Mouse (Mus musculus): ENCODE results near the gene Izumo4. TPM values are rescaled to one million over a fixed set of nuclear protein-coding genes. Genes with fewer than 3 reads are reported as not detected.
A peak's percentile ranks its signal among the peaks of the same experiment; 100 is the strongest.

Gene Izumo4
- polyA plus RNA-seq, 1 experiment from 2014 or later: 10.4 TPM

GRCm38 (mm10) chr10:80697812-80698211 lies 4.2 kb upstream of the Izumo4 start:
- Histone ChIP-seq H3K4me2 (ENCODE audit: low read depth, low read length) (peak overlapping the region; percentile 71), H3K4me3 (ENCODE audit: low read depth, low read length) (peak overlapping the region; percentile 41), H3K9me3 (replicated peaks; ENCODE audit: control insufficient read depth, low read length) (no peaks in the 10 kb centered on the region), H3K27ac (ENCODE audit: low read length) (peak overlapping the region; percentile 91), H3K9ac (ENCODE audit: low read depth, low read length) (peak overlapping the region; percentile 60), H3K36me3 (ENCODE audit: control insufficient read depth, insufficient read depth) (no peaks in the 10 kb centered on the region), H3K4me1 (ENCODE audit: control insufficient read depth, low read depth, low read length) (peaks cover 89% of the 10 kb centered on the region), H3K27me3 (ENCODE audit: control insufficient read depth, insufficient read depth, low read depth, low read length) (no peaks in the 10 kb centered on the region)
- peak; percentile 58 for ATAC-seq (ENCODE audit: low read depth)
- WGBS (ENCODE audit: insufficient replicate concordance): 19% methylated on average over 9 of the region's 9 CpGs

GRCm38 (mm10) chr10:80698605-80699004 lies 3.4 kb upstream of the Izumo4 start:
- Histone ChIP-seq H3K9ac (ENCODE audit: low read depth, low read length) (peak overlapping the region; percentile 60), H3K36me3 (ENCODE audit: control insufficient read depth, insufficient read depth) (no peaks in the 10 kb centered on the region), H3K27me3 (ENCODE audit: control insufficient read depth, insufficient read depth, low read depth, low read length) (no peaks in the 10 kb centered on the region), H3K27ac (ENCODE audit: low read length) (peak overlapping the region; percentile 91), H3K4me3 (ENCODE audit: low read depth, low read length) (peak overlapping the region; percentile 41), H3K9me3 (replicated peaks; ENCODE audit: control insufficient read depth, low read length) (no peaks in the 10 kb centered on the region), H3K4me2 (ENCODE audit: low read depth, low read length) (peak overlapping the region; percentile 71), H3K4me1 (ENCODE audit: control insufficient read depth, low read depth, low read length) (peaks cover 89% of the 10 kb centered on the region)
- ATAC-seq (ENCODE audit: low read depth): no peak
- 53% methylated on average over 9 of the region's 9 CpGs for WGBS (ENCODE audit: insufficient replicate concordance)

- peak overlapping the region; percentile 98 for H3K27ac ChIP-seq (ENCODE audit: low read length)
- H3K27me3 ChIP-seq (ENCODE audit: control insufficient read depth, insufficient read depth, low read depth, low read length): no peaks in the 10 kb centered on the region
- 39% methylated on average over 7 of the region's 7 CpGs for WGBS (ENCODE audit: insufficient replicate concordance)
- H3K9ac ChIP-seq (ENCODE audit: low read depth, low read length): peak overlapping the region; percentile 3; the same call in 1 of the 2 replicates
- H3K9me3 ChIP-seq (replicated peaks; ENCODE audit: control insufficient read depth, low read length): no peaks in the 10 kb centered on the region
- H3K4me3 ChIP-seq (ENCODE audit: low read depth, low read length): peak overlapping the region; percentile 72
- no peaks in the 10 kb centered on the region for H3K36me3 ChIP-seq (ENCODE audit: control insufficient read depth, insufficient read depth)
- H3K4me2 ChIP-seq (ENCODE audit: low read depth, low read length): peak overlapping the region; percentile 99
- no peak for ATAC-seq (ENCODE audit: low read depth)
- H3K4me1 ChIP-seq (ENCODE audit: control insufficient read depth, low read depth, low read length): peaks cover 81% of the 10 kb centered on the region
Measured at GRCm38 (mm10) chr10:80700038-80700504, 1.9 kb upstream of the Izumo4 start.

GRCm38 (mm10) chr10:80700732-80701131 lies 1.3 kb upstream of the Izumo4 start:
- 4% methylated on average over 4 of the region's 4 CpGs for WGBS (ENCODE audit: insufficient replicate concordance)
- no peaks in the 10 kb centered on the region for H3K27me3 ChIP-seq (ENCODE audit: control insufficient read depth, insufficient read depth, low read depth, low read length)
- H3K4me2 ChIP-seq (ENCODE audit: low read depth, low read length): peak overlapping the region; percentile 99
- no peaks in the 10 kb centered on the region for H3K9me3 ChIP-seq (replicated peaks; ENCODE audit: control insufficient read depth, low read length)
- H3K4me3 ChIP-seq (ENCODE audit: low read depth, low read length): peak overlapping the region; percentile 72
- no peaks in the 10 kb centered on the region for H3K36me3 ChIP-seq (ENCODE audit: control insufficient read depth, insufficient read depth)
- H3K4me1 ChIP-seq (ENCODE audit: control insufficient read depth, low read depth, low read length): peaks cover 77% of the 10 kb centered on the region
- ATAC-seq (ENCODE audit: low read depth): no peak
- H3K27ac ChIP-seq (ENCODE audit: low read length): peak overlapping the region; percentile 98
- H3K9ac ChIP-seq (ENCODE audit: low read depth, low read length): peak overlapping the region; percentile 64

- peak overlapping the region; percentile 72 for H3K4me3 ChIP-seq (ENCODE audit: low read depth, low read length)
- peaks cover 3% of the 10 kb centered on the region for H3K36me3 ChIP-seq (ENCODE audit: control insufficient read depth, insufficient read depth)
- H3K9ac ChIP-seq (ENCODE audit: low read depth, low read length): peak overlapping the region; percentile 74
- no peaks in the 10 kb centered on the region for H3K27me3 ChIP-seq (ENCODE audit: control insufficient read depth, insufficient read depth, low read depth, low read length)
- H3K4me2 ChIP-seq (ENCODE audit: low read depth, low read length): peak overlapping the region; percentile 99
- WGBS (ENCODE audit: insufficient replicate concordance): 2% methylated on average over 47 of the region's 47 CpGs
- H3K27ac ChIP-seq (ENCODE audit: low read length): peak overlapping the region; percentile 98
- ATAC-seq (ENCODE audit: low read depth): peak; percentile 80
- H3K9me3 ChIP-seq (replicated peaks; ENCODE audit: control insufficient read depth, low read length): no peaks in the 10 kb centered on the region
- H3K4me1 ChIP-seq (ENCODE audit: control insufficient read depth, low read depth, low read length): peaks cover 57% of the 10 kb centered on the region
Measured at GRCm38 (mm10) chr10:80702536-80703390, 779 bp downstream of the Izumo4 start.

- ATAC-seq (ENCODE audit: low read depth): no peak
- 82% methylated on average over 5 of the region's 5 CpGs for WGBS (ENCODE audit: insufficient replicate concordance)
- H3K9ac ChIP-seq (ENCODE audit: low read depth, low read length): peak overlapping the region; percentile 74
- peaks cover 48% of the 10 kb centered on the region for H3K4me1 ChIP-seq (ENCODE audit: control insufficient read depth, low read depth, low read length)
- H3K9me3 ChIP-seq (replicated peaks; ENCODE audit: control insufficient read depth, low read length): no peaks in the 10 kb centered on the region
- H3K4me3 ChIP-seq (ENCODE audit: low read depth, low read length): peak overlapping the region; percentile 72
- H3K4me2 ChIP-seq (ENCODE audit: low read depth, low read length): peak overlapping the region; percentile 99
- peak overlapping the region; percentile 98; the same call in 1 of the 2 replicates for H3K27ac ChIP-seq (ENCODE audit: low read length)
- H3K36me3 ChIP-seq (ENCODE audit: control insufficient read depth, insufficient read depth): peaks cover 12% of the 10 kb centered on the region
- no peaks in the 10 kb centered on the region for H3K27me3 ChIP-seq (ENCODE audit: control insufficient read depth, insufficient read depth, low read depth, low read length)
Measured at GRCm38 (mm10) chr10:80703643-80704042, 1.7 kb downstream of the Izumo4 start.

GRCm38 (mm10) chr10:80704418-80704817 lies 2.4 kb downstream of the Izumo4 start:
- peaks cover 20% of the 10 kb centered on the region for H3K36me3 ChIP-seq (ENCODE audit: control insufficient read depth, insufficient read depth)
- no peaks in the 10 kb centered on the region for H3K9me3 ChIP-seq (replicated peaks; ENCODE audit: control insufficient read depth, low read length)
- no peak overlapping the region for H3K27ac ChIP-seq (ENCODE audit: low read length)
- WGBS (ENCODE audit: insufficient replicate concordance): 86% methylated on average over 5 of the region's 5 CpGs
- no peak overlapping the region for H3K9ac ChIP-seq (ENCODE audit: low read depth, low read length)
- ATAC-seq (ENCODE audit: low read depth): no peak
- no peak overlapping the region for H3K4me2 ChIP-seq (ENCODE audit: low read depth, low read length)
- H3K27me3 ChIP-seq (ENCODE audit: control insufficient read depth, insufficient read depth, low read depth, low read length): no peaks in the 10 kb centered on the region
- no peak overlapping the region for H3K4me3 ChIP-seq (ENCODE audit: low read depth, low read length)
- peaks cover 41% of the 10 kb centered on the region for H3K4me1 ChIP-seq (ENCODE audit: control insufficient read depth, low read depth, low read length)

GRCm38 (mm10) chr10:80705033-80705432 lies 3.0 kb downstream of the Izumo4 start:
- Histone ChIP-seq H3K4me3 (ENCODE audit: low read depth, low read length) (no peak overlapping the region), H3K9ac (ENCODE audit: low read depth, low read length) (no peak overlapping the region), H3K9me3 (replicated peaks; ENCODE audit: control insufficient read depth, low read length) (no peaks in the 10 kb centered on the region), H3K36me3 (ENCODE audit: control insufficient read depth, insufficient read depth) (peaks cover 26% of the 10 kb centered on the region), H3K27me3 (ENCODE audit: control insufficient read depth, insufficient read depth, low read depth, low read length) (no peaks in the 10 kb centered on the region), H3K27ac (ENCODE audit: low read length) (no peak overlapping the region), H3K4me2 (ENCODE audit: low read depth, low read length) (no peak overlapping the region), H3K4me1 (ENCODE audit: control insufficient read depth, low read depth, low read length) (peaks cover 35% of the 10 kb centered on the region)
- ATAC-seq (ENCODE audit: low read depth): no peak
- WGBS (ENCODE audit: insufficient replicate concordance): 58% methylated on average over 3 of the region's 3 CpGs

- H3K4me3 ChIP-seq (ENCODE audit: low read depth, low read length): no peak overlapping the region
- no peaks in the 10 kb centered on the region for H3K9me3 ChIP-seq (replicated peaks; ENCODE audit: control insufficient read depth, low read length)
- ATAC-seq (ENCODE audit: low read depth): no peak
- no peak overlapping the region for H3K4me2 ChIP-seq (ENCODE audit: low read depth, low read length)
- peaks cover 30% of the 10 kb centered on the region for H3K4me1 ChIP-seq (ENCODE audit: control insufficient read depth, low read depth, low read length)
- no peaks in the 10 kb centered on the region for H3K27me3 ChIP-seq (ENCODE audit: control insufficient read depth, insufficient read depth, low read depth, low read length)
- H3K27ac ChIP-seq (ENCODE audit: low read length): no peak overlapping the region
- 73% methylated on average over 3 of the region's 3 CpGs for WGBS (ENCODE audit: insufficient replicate concordance)
- peaks cover 29% of the 10 kb centered on the region for H3K36me3 ChIP-seq (ENCODE audit: control insufficient read depth, insufficient read depth)
- no peak overlapping the region for H3K9ac ChIP-seq (ENCODE audit: low read depth, low read length)
Measured at GRCm38 (mm10) chr10:80705479-80705878, 3.5 kb downstream of the Izumo4 start.
